Mouse (Mus musculus) E14TG2a.4 (cell line): ENCODE results near the gene Gars.

Experiments used
- CTCF ChIP-seq: conservative IDR thresholded peaks from 2 replicates; pipeline ENCODE4 v1.5.1; 2014; ENCODE audit warnings: low read length
- NANOG ChIP-seq: IDR thresholded peaks from 2 replicates; pipeline ENCODE4 v1.6.1; 2014; ENCODE audit warnings: borderline replicate concordance, low read length, mixed read lengths
- POU5F1 ChIP-seq: IDR thresholded peaks from 2 replicates; pipeline ENCODE4 v1.6.1; 2014; ENCODE audit warnings: low read length, borderline replicate concordance

GRCm38 (mm10) chr6:55064477-55064827, 26.6 kb downstream of the Gars start:
- TF ChIP-seq CTCF, result no peak
- no peak for TF ChIP-seq POU5F1
- no peak for TF ChIP-seq NANOG
